Mouse (Mus musculus): Measurements from ENCODE around the gene Ifitm5.

GRCm38 (mm10) chr7:140943356-140943755 is 6.7 kb downstream of the Ifitm5 start:
- TF ChIP-seq CTCF (IDR thresholded peaks at IDR 0.05; ENCODE audit: low read depth, low read length) (no peak), EP300 (IDR thresholded peaks at IDR 0.05; ENCODE audit: insufficient read depth, low read depth, low read length) (no peak)

Measured in ES-Bruce4 (cell line).